Mouse (Mus musculus): Measurements from ENCODE around the gene Gpr156.

Gene Gpr156

GRCm38 (mm10) chr16:37916138-37916817 lies at the start of gene Gpr156:
Gpr156 (plus strand) TSS chr16:37916496.
- DNase-seq (ENCODE audit: extremely low read depth, insufficient read length, low spot score) = no peak

DNA sequence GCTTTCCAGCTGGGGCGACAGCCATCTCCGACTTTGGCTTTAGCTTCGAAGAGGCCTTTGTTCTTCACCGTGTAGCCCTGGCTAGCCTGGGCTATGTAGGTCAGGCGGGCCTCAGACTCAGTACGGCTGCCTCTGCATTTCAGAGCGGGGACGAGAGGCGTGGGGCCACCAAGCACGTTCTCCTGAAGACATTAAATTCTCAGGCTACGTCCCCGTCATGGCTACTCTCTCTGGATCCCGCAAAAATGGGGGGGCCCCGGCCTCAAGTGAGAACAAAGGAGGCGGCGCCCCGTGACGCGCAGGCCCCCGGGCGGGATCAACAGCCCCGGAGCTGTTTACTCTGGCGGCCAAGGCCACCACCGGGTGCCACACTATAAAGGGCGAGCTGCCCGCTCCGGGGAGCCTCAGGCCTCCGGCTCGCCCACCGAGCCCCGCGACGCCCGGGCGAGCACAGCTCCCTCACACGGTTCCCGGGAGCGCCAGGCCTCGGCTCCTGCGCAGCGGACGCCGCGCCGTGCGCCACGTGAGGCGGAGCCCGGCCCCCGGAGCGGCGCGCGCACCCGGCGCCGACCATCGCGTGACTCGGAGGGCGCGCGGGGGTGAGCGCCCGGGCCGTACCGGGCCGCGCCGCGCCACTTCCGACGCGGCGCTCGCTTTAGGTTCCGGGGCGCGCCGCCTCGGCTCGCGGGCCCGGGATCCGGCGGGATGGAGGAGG lies 48.3 kb upstream of the Gpr156 start, which contains the start of gene Lrrc58:
TSS of gene Lrrc58 (plus strand) at position 599 of the 715 bp plus-strand sequence.
- peak; percentile 79 for DNase-seq (ENCODE audit: extremely low read depth, insufficient read length, low spot score)

- DNase-seq (ENCODE audit: extremely low read depth, insufficient read length, low spot score) = peak; percentile 84
Measured at GRCm38 (mm10) chr16:37868506-37869469, 47.5 kb upstream of the Gpr156 start.

GRCm38 (mm10) chr16:37869470-37870231 lies 46.6 kb upstream of the Gpr156 start:
- no peak for DNase-seq (ENCODE audit: extremely low read depth, insufficient read length, low spot score)

- DNase-seq (ENCODE audit: extremely low read depth, insufficient read length, low spot score) = no peak
Measured at GRCm38 (mm10) chr16:37871112-37871715, 45.1 kb upstream of the Gpr156 start.

- DNase-seq (ENCODE audit: extremely low read depth, insufficient read length, low spot score) = no peak
Measured at GRCm38 (mm10) chr16:37874501-37875235, 41.6 kb upstream of the Gpr156 start.

DNA sequence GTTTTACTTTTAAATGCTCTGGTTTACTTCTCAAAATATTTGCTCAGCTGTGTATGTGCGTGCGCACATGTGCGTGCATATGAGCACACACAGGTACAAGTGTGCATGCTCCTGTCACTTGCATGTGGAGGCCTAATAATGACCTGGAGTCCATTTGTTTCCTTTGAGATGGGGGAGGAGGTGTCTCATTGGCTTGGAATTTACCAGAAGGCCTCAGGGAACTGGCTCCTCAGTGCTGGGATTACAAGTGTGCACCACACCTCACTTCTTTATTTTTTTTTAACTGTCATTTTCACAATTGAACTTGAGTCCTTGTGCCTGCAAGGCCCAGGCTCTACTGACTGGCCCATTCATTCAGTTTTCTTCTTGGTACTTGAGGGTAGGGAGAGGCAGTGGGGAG lies 38.9 kb upstream of the Gpr156 start:
- DNase-seq (ENCODE audit: extremely low read depth, insufficient read length, low spot score) = no peak

DNA sequence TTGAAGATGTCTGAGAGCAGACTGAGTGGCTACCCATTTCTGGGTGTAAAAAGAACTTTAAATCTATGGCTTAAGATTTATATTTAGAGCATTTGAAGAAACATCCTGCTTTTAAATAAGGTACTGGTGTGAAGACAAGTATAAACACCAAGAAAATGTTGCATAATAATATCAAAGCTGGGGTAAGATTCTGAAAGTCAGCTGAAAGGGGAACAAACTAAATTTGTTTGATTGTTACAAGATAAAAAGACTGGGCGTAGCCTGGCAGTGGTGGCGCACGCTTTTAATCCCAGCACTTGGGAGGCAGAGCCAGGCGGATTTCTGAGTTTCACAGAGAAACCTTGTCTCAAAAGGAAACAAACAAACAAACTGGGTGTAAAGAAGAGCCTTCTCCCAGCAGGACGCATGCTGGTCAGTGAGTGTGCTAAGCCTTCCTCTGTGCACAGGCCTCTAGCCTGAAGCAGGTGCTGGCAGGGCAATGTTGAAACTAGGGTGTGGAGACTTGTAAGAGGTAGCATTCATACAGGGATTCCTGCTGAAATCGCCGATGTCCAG lies 37.3 kb upstream of the Gpr156 start:
- no peak for DNase-seq (ENCODE audit: extremely low read depth, insufficient read length, low spot score)

- DNase-seq (ENCODE audit: extremely low read depth, insufficient read length, low spot score) = no peak
Measured at GRCm38 (mm10) chr16:37879750-37880419, 36.4 kb upstream of the Gpr156 start.

GRCm38 (mm10) chr16:37881168-37881567 lies 35.1 kb upstream of the Gpr156 start:
- DNase-seq (ENCODE audit: extremely low read depth, insufficient read length, low spot score) = no peak

DNA sequence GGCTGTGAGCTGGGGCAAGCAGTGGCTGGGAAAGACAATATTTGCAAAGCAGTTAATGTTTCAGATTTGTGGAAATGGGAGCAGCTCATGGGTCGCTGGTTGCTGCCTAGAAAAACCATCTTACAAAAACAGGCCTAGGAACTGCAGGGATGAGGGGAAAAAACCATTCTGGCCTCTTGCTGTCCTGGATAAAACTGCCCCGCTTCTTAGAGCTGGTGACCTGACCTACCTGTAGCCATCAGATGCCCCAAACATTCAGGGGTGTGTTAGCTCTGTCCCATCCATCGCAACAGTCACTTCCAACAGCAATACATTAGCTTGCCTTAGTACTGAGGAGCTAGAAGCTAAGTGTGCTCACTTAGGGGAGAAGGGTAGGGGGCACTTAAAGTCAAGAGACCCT lies 27.3 kb upstream of the Gpr156 start:
- DNase-seq (ENCODE audit: extremely low read depth, insufficient read length, low spot score) = no peak

- no peak for DNase-seq (ENCODE audit: extremely low read depth, insufficient read length, low spot score)
Measured at GRCm38 (mm10) chr16:37892667-37893066, 23.6 kb upstream of the Gpr156 start.

DNA sequence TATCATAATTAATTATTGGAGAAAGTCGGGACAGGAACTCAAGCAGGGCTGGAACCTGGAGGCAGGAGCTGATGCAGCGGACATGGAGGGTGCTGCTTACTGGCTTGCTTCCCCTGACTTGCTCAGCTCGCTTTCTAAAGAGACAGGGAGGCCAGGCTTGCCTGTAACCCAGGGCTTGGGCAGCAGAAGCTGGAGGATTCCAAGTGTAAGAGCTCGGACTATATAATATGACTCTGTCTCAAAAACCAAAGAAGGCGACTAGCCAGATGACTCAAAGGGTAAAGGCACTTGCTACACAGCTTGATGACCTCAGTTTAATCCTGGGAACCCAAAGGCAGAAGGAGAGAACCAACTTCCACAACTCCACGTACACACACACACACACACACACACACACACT lies 22.9 kb upstream of the Gpr156 start:
- no peak for DNase-seq (ENCODE audit: extremely low read depth, insufficient read length, low spot score)

GRCm38 (mm10) chr16:37893942-37894341 lies 22.4 kb upstream of the Gpr156 start:
- no peak for DNase-seq (ENCODE audit: extremely low read depth, insufficient read length, low spot score)

DNA sequence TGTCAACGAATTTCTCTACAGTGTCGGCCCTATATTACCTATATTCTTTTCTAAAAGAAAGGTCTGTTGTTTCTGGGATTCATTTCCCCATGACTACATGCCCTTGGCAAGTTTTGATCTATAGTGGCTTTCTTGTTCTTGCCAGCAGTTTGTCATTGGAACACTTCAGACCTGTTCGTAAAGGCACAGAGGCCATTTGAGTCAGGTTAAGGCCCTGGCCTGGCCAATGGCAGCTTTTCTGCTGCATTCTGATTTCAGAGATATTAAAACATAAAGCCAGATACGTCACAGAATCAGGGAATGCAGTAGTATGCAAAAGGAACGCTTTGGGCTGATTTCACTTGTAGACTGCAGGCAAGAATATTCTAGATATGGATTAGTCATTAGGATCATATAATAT lies 17.5 kb upstream of the Gpr156 start:
- DNase-seq (ENCODE audit: extremely low read depth, insufficient read length, low spot score) = no peak

GRCm38 (mm10) chr16:37899357-37899756 lies 16.9 kb upstream of the Gpr156 start:
- no peak for DNase-seq (ENCODE audit: extremely low read depth, insufficient read length, low spot score)

DNA sequence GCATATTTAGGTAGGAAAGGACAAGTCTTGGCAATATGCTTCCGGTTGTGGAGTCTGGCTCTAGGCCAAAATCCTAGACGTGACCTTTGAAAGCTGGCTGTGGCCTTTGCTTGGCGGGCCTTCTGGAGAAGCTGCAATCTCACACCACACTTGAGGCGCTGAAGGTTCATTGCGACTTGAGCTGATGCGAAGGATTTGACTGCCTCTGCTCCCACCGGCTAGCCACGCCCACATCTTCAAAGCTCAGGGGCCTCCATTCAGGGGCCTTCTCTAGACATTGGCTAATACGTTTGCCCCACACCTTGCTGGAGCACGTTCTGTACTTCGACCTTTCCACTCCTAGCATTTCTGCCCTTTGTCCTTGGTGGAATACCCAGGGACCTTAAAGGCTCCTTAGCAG lies 15.0 kb upstream of the Gpr156 start:
- DNase-seq (ENCODE audit: extremely low read depth, insufficient read length, low spot score) = no peak

- no peak for DNase-seq (ENCODE audit: extremely low read depth, insufficient read length, low spot score)
Measured at GRCm38 (mm10) chr16:37906456-37906855, 9.8 kb upstream of the Gpr156 start.

Measured in 3134 (cell line).